Mouse (Mus musculus) CD8-positive naive resting alpha-beta T cell, adult 2 months (primary cell): ENCODE data around the gene Plin3.
A peak's percentile ranks its signal among the peaks of the same experiment; 100 is the strongest.

ENCODE experiments used
- DNase-seq, 2 experiments: peaks; one replicate each; pipeline ENCODE4 v3.0.0; 2022; ENCODE audit warnings: low read depth in 2 of 2, low spot score in 2 of 2

Gene Plin3

GRCm38 (mm10) chr17:56302363-56302996, 9.8 kb upstream of the Plin3 start:
- DNase-seq: no peak

GRCm38 (mm10) chr17:56300186-56300585, 7.5 kb upstream of the Plin3 start, which contains the start of gene Arrdc5:
Arrdc5 (minus strand) TSS chr17:56300286.
- no peak for DNase-seq

- no peak for DNase-seq
Measured at GRCm38 (mm10) chr17:56298238-56298637, 5.6 kb upstream of the Plin3 start.

- DNase-seq: no peak
Measured at GRCm38 (mm10) chr17:56296201-56296600, 3.5 kb upstream of the Plin3 start.

- no peak for DNase-seq
Measured at GRCm38 (mm10) chr17:56294241-56294640, 1.6 kb upstream of the Plin3 start.

- no peak for DNase-seq
Measured at GRCm38 (mm10) chr17:56293291-56293690, 618 bp upstream of the Plin3 start.

GRCm38 (mm10) chr17:56291826-56292475, 722 bp downstream of the Plin3 start:
- no peak for DNase-seq

GRCm38 (mm10) chr17:56291171-56291511, 1.5 kb downstream of the Plin3 start:
- peak; percentile 89 to 90 for DNase-seq

- peak; percentile 74 to 82 for DNase-seq
Measured at GRCm38 (mm10) chr17:56290388-56291170, 2.1 kb downstream of the Plin3 start.

GRCm38 (mm10) chr17:56289371-56290331, 3.0 kb downstream of the Plin3 start:
- DNase-seq: peak; percentile 47 to 62

GRCm38 (mm10) chr17:56288866-56289265, 3.8 kb downstream of the Plin3 start:
- no peak for DNase-seq

- no peak for DNase-seq
Measured at GRCm38 (mm10) chr17:56287830-56288229, 4.8 kb downstream of the Plin3 start.

- DNase-seq: no peak
Measured at GRCm38 (mm10) chr17:56285995-56286394, 6.7 kb downstream of the Plin3 start.

- no peak for DNase-seq
Measured at GRCm38 (mm10) chr17:56283316-56283715, 9.4 kb downstream of the Plin3 start.

GRCm38 (mm10) chr17:56282802-56283201, 9.9 kb downstream of the Plin3 start:
- DNase-seq: no peak

GRCm38 (mm10) chr17:56281193-56281592, 11.5 kb downstream of the Plin3 start:
- no peak for DNase-seq

- DNase-seq: no peak
Measured at GRCm38 (mm10) chr17:56279481-56280155, 13.1 kb downstream of the Plin3 start.

GRCm38 (mm10) chr17:56278340-56278739, 14.3 kb downstream of the Plin3 start:
- no peak for DNase-seq

- no peak for DNase-seq
Measured at GRCm38 (mm10) chr17:56277567-56277893, 15.1 kb downstream of the Plin3 start.
